Mouse (Mus musculus) mouse embryonic stem cell (cell line): ENCODE results near the gene Fgf10.

ENCODE experiments used
- in situ Hi-C, 2 experiments: fragments of 300-500 bp; cut with MboI; formaldehyde crosslinking; loops; 1 replicate in 1 of 2; 3 replicates in 1 of 2; pipeline ENCODE4 v1.14.3; 2019 to 2020; ENCODE audit warnings: low sequenced_read_pairs in 2 of 2, low pct_unique_long_range_greater_than_20kb in 1 of 2, mixed read lengths in 1 of 2; ENCODE audit not compliant: unreplicated experiment in 1 of 2

The Fgf10 gene

GRCm38 (mm10) chr13:118715066-118716018 lies 45.8 kb downstream of the Fgf10 start:
- in situ Hi-C loops, result no loop called here

DNA sequence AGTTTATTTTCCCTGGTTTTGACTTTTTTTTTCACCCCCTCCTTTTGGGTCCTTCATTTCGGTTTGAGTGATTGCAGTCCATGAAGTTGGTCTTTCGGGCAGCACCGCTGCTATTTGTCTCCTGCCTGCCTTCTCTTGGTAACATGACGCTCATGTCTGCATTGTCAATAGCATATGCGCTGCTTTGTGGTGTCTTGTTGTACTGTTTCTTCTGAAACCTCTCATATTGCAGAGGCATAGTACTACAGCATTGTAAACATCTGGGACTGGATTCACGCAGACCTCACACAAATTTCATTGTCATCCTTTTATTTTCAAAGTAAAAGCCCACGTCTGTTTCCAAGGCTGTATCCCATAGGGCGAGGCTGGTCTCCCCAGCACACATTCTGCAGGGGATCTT lies 46.7 kb downstream of the Fgf10 start:
- in situ Hi-C loops, result no loop called here

DNA sequence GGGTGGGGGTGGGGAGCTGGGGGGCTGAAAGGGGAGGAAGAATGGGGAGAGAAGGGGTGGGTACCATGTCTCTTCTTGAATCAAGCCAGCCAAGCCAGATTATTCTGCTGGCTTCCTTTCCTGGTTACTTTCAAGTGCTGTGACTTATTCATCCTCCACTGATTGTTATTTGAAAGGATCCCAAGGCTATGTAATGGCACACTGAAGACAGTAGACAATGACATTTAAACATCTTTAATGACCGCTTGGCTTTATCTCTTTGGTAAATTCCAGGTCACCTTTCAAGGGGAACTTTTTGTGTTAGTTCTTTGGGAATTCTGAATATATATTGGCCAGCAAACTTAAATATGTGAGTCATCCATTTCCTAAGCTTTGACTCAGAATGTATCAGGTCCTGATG lies 47.1 kb downstream of the Fgf10 start:
- in situ Hi-C loops, result no loop called here

GRCm38 (mm10) chr13:118718396-118718795 lies 48.8 kb downstream of the Fgf10 start:
- in situ Hi-C loops, result no loop called here

DNA sequence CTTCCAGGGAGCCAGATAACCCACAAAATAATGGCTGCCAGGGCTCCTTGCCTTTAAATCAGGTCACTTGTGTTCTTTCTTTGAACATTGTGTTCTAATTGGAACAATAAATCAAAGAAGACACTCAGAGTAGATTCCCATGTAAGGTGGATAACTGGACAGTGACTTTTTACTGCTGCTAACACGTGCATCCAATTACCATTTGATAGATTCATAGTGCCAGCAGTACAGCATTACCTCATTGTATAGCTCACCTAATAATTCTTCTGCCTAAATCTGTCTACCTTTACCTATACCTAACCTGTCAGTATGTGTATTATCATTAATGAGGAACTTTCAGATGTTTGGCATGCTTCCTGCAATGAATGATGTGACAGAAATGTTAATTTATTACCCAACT lies 52.1 kb downstream of the Fgf10 start:
- in situ Hi-C loops, result no loop called here

- in situ Hi-C loops, result no loop called here
Measured at GRCm38 (mm10) chr13:118731850-118732552, 62.4 kb downstream of the Fgf10 start.

DNA sequence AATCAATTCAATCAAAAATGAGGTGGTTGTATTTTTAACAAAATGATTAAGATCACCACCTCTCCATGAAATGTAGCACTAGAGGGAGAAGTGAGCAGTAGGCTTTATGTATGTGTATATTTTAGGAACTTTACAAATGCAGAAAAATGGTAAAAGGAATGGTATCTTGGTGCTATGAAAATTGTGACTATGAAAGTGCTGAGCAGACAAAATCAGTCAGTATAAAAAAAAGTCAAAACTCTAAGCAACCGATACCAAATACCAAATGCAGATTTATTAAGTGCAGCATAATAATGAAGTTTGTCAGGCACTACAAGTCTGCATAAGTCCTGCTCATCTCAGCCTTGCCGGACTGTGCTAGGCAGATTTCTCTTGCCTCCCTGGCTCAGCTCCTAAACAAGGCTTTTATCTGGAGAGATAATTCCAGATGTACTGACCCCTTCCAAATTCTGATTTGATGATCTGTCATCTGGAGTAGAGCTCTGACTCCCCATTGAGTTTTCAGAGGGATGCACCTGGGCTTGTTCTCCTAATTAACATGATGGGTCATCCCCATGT lies 70.3 kb downstream of the Fgf10 start:
- in situ Hi-C loops, result no loop called here

DNA sequence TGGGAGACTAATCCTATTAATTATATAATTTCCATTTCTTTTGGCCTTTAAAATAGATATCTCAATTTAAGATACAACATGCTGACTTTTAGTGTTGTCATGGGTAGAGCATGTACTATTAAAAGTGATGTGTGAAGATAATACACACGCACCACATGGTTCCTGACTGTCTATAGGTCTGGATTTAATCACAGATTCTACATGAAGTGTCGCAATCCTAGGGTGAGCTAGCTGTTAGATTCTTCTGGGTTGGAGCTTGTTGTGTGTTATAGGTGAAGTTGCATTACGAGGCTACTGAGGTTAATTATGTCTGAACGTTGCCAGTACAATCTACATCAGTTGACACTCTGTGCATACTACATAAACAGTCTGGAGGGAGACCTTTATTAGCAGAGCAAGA lies 73.2 kb downstream of the Fgf10 start:
- in situ Hi-C loops, result no loop called here

- in situ Hi-C loops, result no loop called here
Measured at GRCm38 (mm10) chr13:118744806-118745205, 75.2 kb downstream of the Fgf10 start.

DNA sequence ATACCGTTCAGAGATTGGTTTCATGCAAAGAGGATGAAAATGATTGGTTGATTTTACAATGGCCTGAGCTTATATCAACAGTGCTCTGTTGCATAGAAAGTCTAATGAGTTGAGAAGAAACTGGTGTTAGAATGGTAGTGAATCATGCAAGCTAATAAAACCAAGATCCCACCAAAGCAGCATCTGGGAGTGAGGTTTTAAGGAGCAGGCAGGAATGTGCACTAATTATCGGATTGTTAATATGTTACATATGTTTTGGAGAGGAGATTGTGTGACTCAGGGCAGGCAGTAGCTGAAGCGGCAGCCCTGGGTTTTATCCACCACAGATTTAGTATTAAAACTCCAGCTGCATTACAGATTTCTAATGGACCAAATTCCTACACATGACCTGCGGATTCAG lies 76.8 kb downstream of the Fgf10 start:
- in situ Hi-C loops, result no loop called here

GRCm38 (mm10) chr13:118754024-118754423 lies 84.4 kb downstream of the Fgf10 start:
- in situ Hi-C loops, result no loop called here

- in situ Hi-C loops, result no loop called here
Measured at GRCm38 (mm10) chr13:118759021-118759420, 89.4 kb downstream of the Fgf10 start.

DNA sequence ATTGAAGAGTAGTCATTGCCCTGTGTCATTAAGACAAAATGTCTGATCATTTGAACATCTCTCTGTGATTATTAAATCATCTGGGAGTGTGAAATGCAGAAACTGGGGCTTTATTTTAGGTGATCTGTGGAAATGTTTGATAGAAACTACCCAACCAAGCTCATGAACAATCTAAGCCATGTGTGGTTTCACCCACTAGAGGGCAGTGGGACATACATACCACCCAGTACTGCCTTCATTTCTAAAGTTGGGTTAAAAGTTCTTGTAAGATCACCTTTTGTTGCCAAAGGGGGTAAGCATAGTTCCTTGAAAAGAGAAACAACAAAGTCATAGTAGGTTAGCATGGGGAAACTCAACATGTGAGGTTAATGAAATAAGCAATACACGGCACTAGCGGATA lies 93.4 kb downstream of the Fgf10 start:
- in situ Hi-C loops, result no loop called here

DNA sequence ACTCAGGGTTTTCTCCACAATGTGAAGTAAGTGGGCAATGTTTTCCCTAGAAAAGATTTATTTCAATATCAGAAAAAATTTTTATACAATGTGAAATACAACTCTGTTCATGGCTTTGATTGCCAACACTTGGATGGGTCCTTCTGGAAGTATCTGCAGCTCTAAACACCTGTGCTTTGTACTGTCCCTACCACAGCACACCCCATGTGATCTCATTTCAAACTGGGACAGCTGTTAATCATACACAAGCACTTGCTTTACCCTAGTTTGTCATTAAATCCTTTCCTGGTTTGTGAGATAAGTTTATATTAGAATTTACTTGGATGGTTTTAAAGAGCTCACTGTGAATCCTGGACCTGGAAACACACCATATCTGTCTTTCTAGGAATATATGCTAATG lies 102.6 kb downstream of the Fgf10 start:
- in situ Hi-C loops, result no loop called here

GRCm38 (mm10) chr13:118775148-118775547 lies 105.6 kb downstream of the Fgf10 start:
- in situ Hi-C loops, result no loop called here

DNA sequence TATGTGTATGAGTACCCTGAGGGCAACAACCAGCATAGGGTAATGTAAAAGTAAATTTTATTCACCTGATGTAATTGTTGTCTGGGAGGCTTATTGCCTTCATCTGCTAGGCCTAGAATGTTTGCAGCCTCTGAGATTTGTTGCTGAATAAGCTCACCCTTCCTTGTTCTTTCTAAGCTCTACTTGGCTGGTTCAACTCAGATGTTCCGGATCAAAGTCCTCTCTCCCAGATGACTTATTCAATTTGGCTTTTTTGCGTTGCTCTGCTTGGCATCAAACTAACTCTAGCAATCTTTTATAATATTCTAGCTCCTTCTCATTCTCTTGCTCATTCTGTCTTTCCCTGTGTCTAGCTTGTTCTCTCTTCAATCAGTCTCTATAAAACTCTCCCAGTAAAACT lies 109.6 kb downstream of the Fgf10 start:
- in situ Hi-C loops, result no loop called here

DNA sequence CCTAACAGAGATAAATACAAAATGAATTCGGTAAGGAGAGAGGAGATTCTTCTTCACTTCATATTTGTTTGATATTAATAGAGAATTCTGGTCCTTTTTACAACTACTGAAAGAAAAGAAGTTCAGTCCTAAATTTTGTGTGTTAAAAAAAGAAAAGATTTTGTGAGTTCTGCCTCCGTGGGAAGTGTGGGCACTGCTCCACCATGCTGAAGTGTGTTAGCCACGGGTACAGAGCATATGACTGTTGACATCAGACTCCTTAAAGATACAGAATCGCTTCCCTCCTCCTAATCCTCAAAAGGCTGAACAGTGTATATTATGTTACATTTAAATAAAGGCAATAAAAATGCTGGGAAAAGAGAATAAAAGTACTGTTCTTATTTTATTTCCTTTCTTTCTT lies 122.2 kb downstream of the Fgf10 start:
- in situ Hi-C loops, result no loop called here

DNA sequence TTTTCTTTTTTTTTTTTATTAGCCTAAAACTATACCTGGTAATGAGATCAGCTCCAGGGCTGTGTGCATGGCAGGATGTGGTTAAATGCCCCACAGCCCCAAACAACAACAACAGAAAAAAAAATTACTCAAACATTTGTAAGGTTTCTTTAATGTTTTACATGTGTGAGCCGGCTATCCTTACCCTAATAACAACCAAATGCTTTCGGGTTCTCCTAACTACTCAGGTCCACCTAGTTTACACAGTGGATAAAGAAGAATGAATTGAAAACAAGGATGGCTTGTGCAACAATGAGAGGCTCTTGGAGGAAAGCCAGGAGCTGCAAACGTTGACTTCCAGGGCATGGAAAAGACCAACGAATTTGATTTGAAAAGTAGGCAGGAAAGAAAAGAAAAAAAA lies 122.6 kb downstream of the Fgf10 start:
- in situ Hi-C loops, result no loop called here

GRCm38 (mm10) chr13:118800176-118800575 lies 130.6 kb downstream of the Fgf10 start:
- in situ Hi-C loops, result no loop called here
